Mouse (Mus musculus): Measurements from ENCODE around the gene Fshb.
A peak's percentile ranks its signal among the peaks of the same experiment; 100 is the strongest.

Fshb gene

GRCm38 (mm10) chr2:107059556-107059955 is at the start of gene Fshb:
Fshb (minus strand) TSS chr2:107059656.
- DNase-seq (ENCODE audit: extremely low spot score, low spot score), result no peak

DNA sequence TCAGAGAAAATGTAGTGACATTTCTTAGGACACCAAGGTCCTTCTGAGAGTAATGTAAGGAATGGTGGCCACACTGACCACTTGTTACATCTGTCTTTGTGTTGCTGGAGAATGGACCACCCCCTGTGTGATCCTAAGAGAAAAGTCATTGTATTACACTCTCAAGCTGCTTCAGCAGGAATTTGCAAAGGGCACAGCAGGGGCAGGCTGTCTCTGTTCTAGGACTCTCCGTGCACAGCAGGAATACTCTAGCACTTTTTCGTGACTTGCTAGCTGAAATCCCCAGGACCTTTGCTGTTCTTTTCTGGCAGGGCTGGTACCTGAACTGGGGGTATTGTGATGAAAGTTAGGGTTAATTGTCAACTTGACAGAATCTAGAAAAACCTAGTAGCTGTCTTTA is 24.8 kb upstream of the Fshb start:
- DNase-seq (ENCODE audit: extremely low spot score, low spot score), result no peak

GRCm38 (mm10) chr2:107083071-107083885 is 23.8 kb upstream of the Fshb start:
- DNase-seq (ENCODE audit: extremely low spot score, low spot score), result peak; percentile 24

DNA sequence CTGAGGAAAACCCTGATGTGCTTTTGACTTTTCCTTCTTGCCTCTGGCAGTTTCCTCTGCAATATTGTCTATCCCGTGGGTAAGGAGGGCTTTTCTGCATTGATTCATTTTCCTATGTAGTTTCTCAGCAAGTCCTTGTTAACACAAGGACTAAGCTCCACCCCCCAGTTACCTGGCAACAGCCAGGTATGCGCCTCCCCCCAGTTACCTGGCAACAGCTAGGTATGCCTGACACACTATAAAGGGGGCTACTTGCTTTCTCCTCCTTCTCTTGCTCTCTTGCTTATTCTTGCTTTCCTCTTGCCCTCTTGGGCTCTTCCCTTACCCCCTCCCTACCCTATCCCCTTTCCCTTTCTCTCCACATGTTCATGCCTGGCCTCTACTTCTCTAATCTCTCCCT is 3.8 kb upstream of the Fshb start:
- no peak for DNase-seq (ENCODE audit: extremely low spot score, low spot score)

GRCm38 (mm10) chr2:107045955-107046354 is 13.5 kb downstream of the Fshb start:
- no peak for DNase-seq (ENCODE audit: extremely low spot score, low spot score)

DNA sequence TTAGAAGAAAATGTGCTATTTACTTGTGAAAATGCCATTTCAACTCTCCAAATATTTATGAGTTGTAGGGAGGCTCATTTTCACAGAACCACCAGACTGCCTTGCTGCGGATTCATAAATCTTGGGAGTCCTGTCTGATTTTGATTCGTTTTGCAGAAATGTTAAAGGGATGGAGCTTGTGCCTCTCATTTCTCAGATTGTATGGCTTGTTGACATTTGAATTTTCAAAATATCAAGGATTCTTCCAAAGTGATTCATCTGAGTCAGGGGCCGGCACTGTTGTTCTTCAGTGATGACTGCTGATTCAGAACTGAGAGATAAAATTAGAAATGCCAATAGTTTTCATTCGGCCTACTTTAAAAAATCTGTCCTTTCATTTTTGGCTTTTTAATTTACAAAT is 18.6 kb downstream of the Fshb start:
- DNase-seq (ENCODE audit: extremely low spot score, low spot score), result no peak

- no peak for DNase-seq (ENCODE audit: extremely low spot score, low spot score)
These were observed 23.5 kb downstream of the Fshb start for GRCm38 (mm10) chr2:107035980-107036379.

GRCm38 (mm10) chr2:107024694-107025093 is 34.8 kb downstream of the Fshb start:
- DNase-seq (ENCODE audit: extremely low spot score, low spot score), result no peak

GRCm38 (mm10) chr2:107022713-107023112 is 36.7 kb downstream of the Fshb start:
- DNase-seq (ENCODE audit: extremely low spot score, low spot score), result no peak

- DNase-seq (ENCODE audit: extremely low spot score, low spot score), result no peak
These were observed 40.1 kb downstream of the Fshb start for GRCm38 (mm10) chr2:107019331-107019730.

GRCm38 (mm10) chr2:107013161-107013560 is 46.3 kb downstream of the Fshb start:
- no peak for DNase-seq (ENCODE audit: extremely low spot score, low spot score)

GRCm38 (mm10) chr2:107012318-107012717 is 47.1 kb downstream of the Fshb start:
- no peak for DNase-seq (ENCODE audit: extremely low spot score, low spot score)

DNA sequence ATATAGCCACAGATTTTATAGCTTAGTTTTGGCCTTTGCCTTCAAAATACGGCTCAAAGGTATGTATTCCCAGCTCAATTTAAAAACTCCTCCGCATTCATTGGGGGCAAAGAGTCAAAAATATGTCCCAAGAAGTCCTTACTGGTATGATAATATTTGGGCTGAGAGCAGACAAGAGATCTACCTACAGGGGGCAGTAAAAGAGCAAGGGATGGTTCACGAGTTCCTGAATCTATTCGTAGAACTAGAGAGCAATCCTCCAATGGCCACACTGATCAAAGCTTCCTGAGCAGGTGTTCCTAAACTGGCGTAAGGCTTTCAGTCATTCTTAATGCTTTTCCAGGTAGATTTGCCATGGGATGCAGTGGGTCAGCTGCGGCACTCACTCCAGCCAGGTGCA is 49.3 kb downstream of the Fshb start:
- DNase-seq (ENCODE audit: extremely low spot score, low spot score), result no peak

- DNase-seq (ENCODE audit: extremely low spot score, low spot score), result no peak
These were observed 53.1 kb downstream of the Fshb start for GRCm38 (mm10) chr2:107006378-107006777.

Measured in neural tube, embryonic 10.5 days (tissue).